Mouse (Mus musculus) thymus, postnatal 4 days (tissue): ENCODE measurements around the gene Csn1s2b.
"Not testable (repeated sequence)": the region's sequence is repeated elsewhere in the genome, so short reads cannot be mapped to it uniquely, and the experiment has no call there.

Experiments used
- DNase-seq: peaks from one replicate; pipeline ENCODE4 v3.0.0; 2021

The Csn1s2b gene

DNA sequence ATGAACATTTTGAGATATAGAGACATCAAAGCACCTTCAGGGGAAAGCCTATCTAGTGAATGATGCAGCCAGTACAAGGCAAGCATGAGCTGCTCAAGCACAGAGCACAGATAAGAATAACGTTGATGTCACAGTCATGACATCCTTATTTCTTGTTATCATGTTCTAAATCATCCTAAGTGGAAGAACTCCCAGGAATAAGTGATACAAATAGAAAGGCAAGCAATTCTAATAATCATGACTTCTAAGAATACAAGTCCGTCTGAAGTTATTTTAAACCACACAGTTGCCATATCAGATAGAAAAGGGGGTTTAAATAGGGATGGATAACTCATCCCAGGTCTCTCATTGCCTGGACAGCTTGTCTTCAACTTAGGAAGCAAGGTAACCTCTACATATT lies at the start of gene Csn1s2b:
Gene Csn1s2b (plus strand): TSS at position 301 of the 400 bp plus-strand sequence.
- no peak for DNase-seq

DNA sequence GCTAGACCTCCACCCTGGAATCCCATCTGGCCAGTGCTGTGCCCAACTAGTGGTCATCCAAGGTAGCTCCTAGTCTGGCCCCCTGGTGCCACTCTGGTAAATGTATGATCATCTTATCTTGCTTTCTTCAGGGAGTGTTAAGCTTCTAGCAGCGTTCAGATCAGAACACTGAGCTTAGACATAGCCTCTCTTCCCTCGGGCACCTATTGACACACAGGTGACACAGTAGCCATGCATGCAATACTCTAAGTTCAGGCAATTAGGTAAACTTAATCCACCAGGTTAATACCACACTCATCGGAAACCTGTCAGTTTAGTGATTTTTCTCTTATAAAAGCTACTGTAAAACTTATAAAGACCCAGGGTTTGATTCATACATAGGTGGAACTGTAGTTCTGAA lies 43.3 kb upstream of the Csn1s2b start:
- DNase-seq, result no peak

DNA sequence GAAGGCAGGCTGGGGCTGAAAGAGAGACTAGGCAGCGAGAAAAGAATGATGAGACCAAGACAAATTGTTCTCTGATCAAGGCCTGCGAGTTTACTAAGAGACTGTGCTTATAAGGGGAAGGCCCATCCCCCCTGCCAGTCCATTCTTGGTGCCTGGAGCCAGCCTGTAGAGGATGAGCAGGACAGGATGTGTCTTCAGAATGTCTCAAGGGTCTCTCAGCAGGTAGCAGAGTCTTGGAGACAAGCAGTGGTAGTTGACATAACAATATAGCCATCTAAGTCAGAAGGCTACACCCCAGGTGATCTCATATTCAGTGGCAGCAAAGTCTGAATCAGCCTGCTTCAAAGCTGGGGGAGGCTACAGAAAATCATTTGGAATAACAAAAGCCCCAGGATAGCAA lies 35.7 kb upstream of the Csn1s2b start:
- not testable (repeated sequence) for DNase-seq

DNA sequence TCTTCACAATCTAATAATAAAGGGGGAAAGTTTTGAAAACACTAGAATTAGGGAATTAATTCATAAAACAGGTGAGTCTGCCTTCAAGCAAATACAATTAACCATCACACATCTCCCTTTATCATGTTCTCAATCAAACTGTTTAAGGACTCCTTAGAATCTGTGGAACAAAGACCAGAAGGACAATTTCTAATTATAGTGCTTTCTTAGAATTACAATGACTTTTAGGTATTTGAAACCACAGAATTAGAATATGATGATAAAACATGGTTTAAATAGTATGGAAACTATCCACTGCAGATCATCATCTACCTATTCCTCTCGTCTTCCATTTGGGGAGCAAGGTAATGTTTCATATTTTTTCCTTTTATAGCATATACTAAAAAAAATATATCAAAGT lies 33.6 kb upstream of the Csn1s2b start, which contains the start of gene Csn1s2a:
Gene Csn1s2a (plus strand): TSS at position 301 of the 400 bp plus-strand sequence.
- no peak for DNase-seq

DNA sequence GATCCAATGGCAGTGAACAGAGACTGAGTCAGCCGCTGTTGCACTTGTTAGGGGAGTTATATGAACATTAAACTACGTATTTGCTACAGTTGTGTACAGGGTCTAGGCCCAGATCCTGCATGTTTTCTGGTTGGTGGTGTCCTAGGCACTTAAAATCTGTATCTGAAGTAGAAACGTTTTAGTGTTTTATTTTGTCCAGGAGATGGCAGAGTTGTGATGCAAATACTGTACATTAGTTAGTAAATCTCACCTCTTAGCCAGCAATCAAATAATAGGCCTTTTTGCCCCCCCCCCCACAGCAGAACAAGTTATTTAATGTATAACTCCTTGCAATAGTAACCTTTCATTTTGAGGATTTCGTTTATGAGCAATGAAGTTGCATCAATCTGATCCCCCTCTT lies 25.2 kb upstream of the Csn1s2b start:
- DNase-seq, result no peak

DNA sequence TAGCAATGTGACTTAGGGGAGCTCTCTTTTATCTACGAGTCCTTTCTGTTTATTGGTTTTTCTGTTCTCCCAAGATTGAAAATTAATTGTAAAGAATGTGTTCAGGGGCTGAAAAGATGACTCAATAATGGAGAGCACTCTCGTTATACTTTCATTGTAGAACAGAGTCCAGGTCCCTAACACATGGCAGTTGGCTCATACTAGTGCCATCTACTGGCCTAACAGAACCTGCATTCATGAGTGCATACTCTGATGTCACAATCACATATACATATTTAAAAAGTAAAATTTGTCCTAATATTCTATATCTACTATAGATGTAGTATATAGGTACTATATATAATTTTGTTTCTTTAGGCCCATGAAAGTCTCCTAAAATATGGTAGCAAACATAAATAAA lies 1.4 kb downstream of the Csn1s2b start:
- DNase-seq, result no peak

DNA sequence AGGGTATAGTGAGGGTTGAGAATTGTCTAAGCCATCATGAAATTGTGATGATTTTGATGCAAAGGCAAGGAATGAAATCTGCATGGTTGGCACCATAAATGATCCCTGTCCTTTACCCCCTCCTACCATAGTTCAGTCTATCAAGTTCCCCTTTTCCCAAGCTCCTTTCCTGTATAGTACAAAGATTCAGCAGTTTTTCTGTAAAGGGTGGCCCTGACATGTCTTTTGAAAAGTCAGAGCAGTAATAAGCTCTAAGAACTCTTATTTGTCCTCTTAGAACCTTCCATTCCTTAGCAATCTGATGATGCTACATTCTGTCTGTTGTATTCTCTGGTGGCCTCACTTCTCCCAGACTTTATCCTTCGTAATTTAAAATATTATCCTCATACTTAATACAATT lies 17.5 kb downstream of the Csn1s2b start, which contains the start of gene Prr27:
Gene Prr27 (plus strand): TSS at position 301 of the 400 bp plus-strand sequence.
- no peak for DNase-seq

DNA sequence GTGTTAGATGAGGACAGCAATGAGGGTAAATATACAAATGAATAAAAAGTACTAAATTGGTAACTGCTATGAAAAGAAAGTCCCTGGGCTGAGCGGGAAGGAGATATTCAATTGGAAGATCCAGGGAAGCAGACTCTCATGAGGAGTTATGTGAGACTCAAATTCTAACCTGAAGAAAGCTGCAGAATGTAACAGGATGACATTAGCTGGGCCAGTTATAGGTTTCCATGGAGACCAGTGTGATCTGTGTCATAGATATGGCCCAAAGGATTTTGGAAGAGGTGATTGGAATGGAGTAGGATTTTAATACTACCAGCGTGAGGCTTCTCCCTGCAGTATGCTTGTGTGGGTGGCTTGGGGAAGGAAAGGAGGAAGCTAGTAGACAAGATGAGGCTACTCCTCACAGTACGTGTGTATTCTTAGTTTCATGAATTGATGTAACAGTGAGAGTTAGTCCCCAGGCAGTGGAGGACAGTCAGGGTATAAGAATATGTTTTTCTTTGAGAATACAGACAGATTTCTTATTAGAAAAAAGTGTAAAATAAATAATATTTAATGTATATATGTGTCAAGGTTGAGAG lies 47.3 kb downstream of the Csn1s2b start:
- DNase-seq, result no peak

DNA sequence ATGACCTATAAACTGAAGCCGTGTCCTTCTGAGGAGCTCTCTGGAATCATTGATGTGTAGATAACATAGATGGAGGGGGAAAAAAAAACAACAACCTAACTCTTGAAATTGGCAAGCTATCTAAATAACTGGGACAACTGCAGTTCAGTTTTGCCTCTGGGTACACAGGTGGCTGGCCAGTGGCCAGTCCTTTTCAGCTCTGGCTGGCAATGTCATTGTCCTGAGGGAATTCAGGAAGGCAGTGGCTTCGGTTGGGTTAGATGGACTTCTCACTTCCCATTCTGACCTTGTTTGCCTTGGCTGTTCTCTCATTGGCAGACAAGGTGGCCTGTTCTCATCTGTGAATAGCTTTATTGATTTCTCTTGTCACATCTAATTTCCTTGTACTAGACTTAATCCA lies 62.2 kb downstream of the Csn1s2b start:
- DNase-seq, result no peak

DNA sequence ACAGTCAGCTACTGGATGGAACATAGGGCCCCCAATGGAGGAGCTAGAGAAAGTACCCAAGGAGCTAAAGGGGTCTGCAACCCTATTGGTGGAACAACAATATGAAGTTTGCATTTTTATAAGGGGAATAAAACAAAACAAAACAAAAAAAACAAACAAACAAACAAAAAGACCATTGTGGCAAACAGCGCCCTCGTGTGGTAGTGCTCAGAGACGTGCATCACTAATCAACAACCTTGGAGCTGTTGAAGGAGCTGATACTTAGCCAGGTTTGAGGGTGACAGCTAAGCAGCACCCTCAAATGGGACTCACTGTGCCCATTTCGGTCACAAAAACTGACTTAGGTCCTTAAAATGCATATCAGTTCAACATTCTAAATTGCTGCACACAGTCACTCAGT lies 63.5 kb downstream of the Csn1s2b start:
- DNase-seq, result peak; percentile 10
